Mouse (Mus musculus): ENCODE results near the gene Tek. TPM values are rescaled to one million over a fixed set of nuclear protein-coding genes. Genes with fewer than 3 reads are reported as not detected.

Gene Tek
- polyA plus RNA-seq, 1 experiment from 2014 or later: 40.5 TPM

GRCm38 (mm10) chr4:94854270-94854669 lies 115.2 kb downstream of the Tek start:
- Histone ChIP-seq H3K9ac (no peak overlapping the region), H3K27ac (ENCODE audit: low read depth) (no peak overlapping the region), H3K4me1 (ENCODE audit: insufficient read depth) (no peaks in the 10 kb centered on the region), H3K27me3 (ENCODE audit: insufficient read depth, low read length) (no peaks in the 10 kb centered on the region), H3K36me3 (ENCODE audit: insufficient read depth) (0 out of 2 replicates have a peak, but pooled peaks cover 3% of the 10 kb centered on the region), H3K4me2 (no peak overlapping the region), H3K9me3 (ENCODE audit: low read depth, low read length) (no peaks in the 10 kb centered on the region), H3K4me3 (ENCODE audit: low read depth, low read length) (no peak overlapping the region)
- TF ChIP-seq CTCF (IDR thresholded peaks at IDR 0.05; ENCODE audit: low read depth): no peak
- 62% methylated on average over 3 of the region's 3 CpGs for WGBS
- DNase-seq (peak; percentile 7), ATAC-seq (ENCODE audit: insufficient read depth) (no peak; the same call in 1 of the 2 replicates)

GRCm38 (mm10) chr4:94855201-94855600 lies 116.1 kb downstream of the Tek start:
- no peak overlapping the region for H3K27ac ChIP-seq (ENCODE audit: low read depth)
- TF ChIP-seq CTCF (IDR thresholded peaks at IDR 0.05; ENCODE audit: low read depth): no peak
- 44% methylated on average over 3 of the region's 3 CpGs for WGBS

GRCm38 (mm10) chr4:94900744-94901143 lies 161.7 kb downstream of the Tek start:
- H3K4me3 ChIP-seq (ENCODE audit: low read depth, low read length): no peak overlapping the region
- no peaks in the 10 kb centered on the region for H3K9me3 ChIP-seq (ENCODE audit: low read depth, low read length)
- no peaks in the 10 kb centered on the region for H3K36me3 ChIP-seq (ENCODE audit: insufficient read depth)
- H3K27ac ChIP-seq (ENCODE audit: low read depth): no peak overlapping the region
- no peak for ATAC-seq (ENCODE audit: insufficient read depth)
- H3K27me3 ChIP-seq (ENCODE audit: insufficient read depth, low read length): no peaks in the 10 kb centered on the region
- WGBS: 7% methylated on average over 2 of the region's 2 CpGs
- no peak overlapping the region for H3K4me2 ChIP-seq
- DNase-seq: peak; percentile 81
- H3K4me1 ChIP-seq (ENCODE audit: insufficient read depth): no peaks in the 10 kb centered on the region
- peak; percentile 68 for TF ChIP-seq CTCF (IDR thresholded peaks at IDR 0.05; ENCODE audit: low read depth)
- H3K9ac ChIP-seq: no peak overlapping the region

More at GRCm38 (mm10) chr4:94855201-94855600, 116.1 kb downstream of the Tek start:
- H3K4me3 ChIP-seq (ENCODE audit: low read depth, low read length): no peak overlapping the region
- H3K4me2 ChIP-seq: no peak overlapping the region
- DNase-seq (peak; percentile 34), ATAC-seq (ENCODE audit: insufficient read depth) (no peak)
- H3K27me3 ChIP-seq (ENCODE audit: insufficient read depth, low read length): no peaks in the 10 kb centered on the region
- H3K9ac ChIP-seq: no peak overlapping the region
- no peaks in the 10 kb centered on the region for H3K4me1 ChIP-seq (ENCODE audit: insufficient read depth)
- H3K9me3 ChIP-seq (ENCODE audit: low read depth, low read length): no peaks in the 10 kb centered on the region
- 0 out of 2 replicates have a peak, but pooled peaks cover 3% of the 10 kb centered on the region for H3K36me3 ChIP-seq (ENCODE audit: insufficient read depth)

GRCm38 (mm10) chr4:94901780-94902179 lies 162.7 kb downstream of the Tek start:
- Histone ChIP-seq H3K27ac (ENCODE audit: low read depth) (no peak overlapping the region), H3K27me3 (ENCODE audit: insufficient read depth, low read length) (no peaks in the 10 kb centered on the region), H3K9ac (no peak overlapping the region), H3K4me1 (ENCODE audit: insufficient read depth) (no peaks in the 10 kb centered on the region), H3K4me2 (no peak overlapping the region), H3K4me3 (ENCODE audit: low read depth, low read length) (no peak overlapping the region), H3K36me3 (ENCODE audit: insufficient read depth) (no peaks in the 10 kb centered on the region), H3K9me3 (ENCODE audit: low read depth, low read length) (no peaks in the 10 kb centered on the region)
- DNase-seq: peak; percentile 5
- ATAC-seq (ENCODE audit: insufficient read depth): no peak
- no peak for TF ChIP-seq CTCF (IDR thresholded peaks at IDR 0.05; ENCODE audit: low read depth)
- 39% methylated on average over 3 of the region's 3 CpGs for WGBS

Other genes starting within 250 kb of the Tek start
- not detected in 2 replicates for gene Gm10306, start 182.7 kb upstream of the Tek start, polyA plus RNA-seq (2014; fragmentation: Nextera tagmentation; extraction: Ambion mirVana)
- gene Caap1, start 182.5 kb upstream of the Tek start, polyA plus RNA-seq (2014; fragmentation: Nextera tagmentation; extraction: Ambion mirVana): 21.8 and 22.2 TPM in 2 replicates
- gene Plaa, start 136.0 kb upstream of the Tek start, polyA plus RNA-seq (2014; fragmentation: Nextera tagmentation; extraction: Ambion mirVana): 78.3 and 80.9 TPM in 2 replicates
- gene Ift74, start 124.8 kb upstream of the Tek start, polyA plus RNA-seq (2014; fragmentation: Nextera tagmentation; extraction: Ambion mirVana): 33.1 and 34.1 TPM in 2 replicates
- 0.64 and 0.85 TPM in 2 replicates for gene Lrrc19, start 89.1 kb upstream of the Tek start, polyA plus RNA-seq (2014; fragmentation: Nextera tagmentation; extraction: Ambion mirVana)
- not detected in 2 replicates for gene Eqtn, start 189.6 kb downstream of the Tek start, polyA plus RNA-seq (2014; fragmentation: Nextera tagmentation; extraction: Ambion mirVana)
- 31.1 and 31.6 TPM in 2 replicates for gene Mysm1, start 239.8 kb downstream of the Tek start, polyA plus RNA-seq (2014; fragmentation: Nextera tagmentation; extraction: Ambion mirVana)